Mouse (Mus musculus): ENCODE measurements around the gene Ppp1r12b. TPM values are rescaled to one million over a fixed set of nuclear protein-coding genes. Genes with fewer than 3 reads are reported as not detected.

Ppp1r12b gene
- total and polyA plus RNA-seq, 3 experiments = 0.64 to 1.8 (median 1.6) TPM

DNA sequence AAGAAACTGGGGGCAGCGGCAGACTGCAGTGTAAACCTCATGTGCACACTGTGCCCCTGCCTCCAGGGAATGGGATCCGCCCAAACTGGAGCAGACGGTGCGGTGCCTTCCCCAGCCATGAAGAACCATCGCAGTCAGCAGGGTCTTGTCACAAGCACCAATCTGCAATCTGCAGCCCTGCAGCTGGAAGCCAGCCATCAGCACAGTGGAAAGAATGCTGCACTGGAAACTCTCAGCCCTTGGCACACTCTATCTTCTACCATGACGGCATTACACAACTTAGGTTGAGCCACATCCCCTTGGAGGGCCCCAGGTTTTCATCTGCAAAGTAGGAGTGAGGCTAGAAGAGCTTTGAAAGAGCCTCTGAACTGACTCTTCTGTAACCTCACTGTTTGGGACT lies 139.1 kb downstream of the Ppp1r12b start:
- TF ChIP-seq CHD1 (IDR thresholded peaks at IDR 0.05; ENCODE audit: low read depth, low read length) (no peak), MAFK (IDR thresholded peaks at IDR 0.05; ENCODE audit: insufficient replicate concordance, low read length) (no peak), MXI1 (IDR thresholded peaks at IDR 0.05; ENCODE audit: low read depth, low read length) (no peak)
- in situ Hi-C loops (cut with MboI; ENCODE audit: low pct_ligation_motif_present, low pct_unique_long_range_greater_than_20kb, low sequenced_read_pairs) (no loop called here), dilution Hi-C loops (cut with MboI; ENCODE audit: extremely low pct_ligation_motif_present, extremely low pct_unique_long_range_greater_than_20kb, low sequenced_read_pairs) (no loop called here)
- no peak overlapping the region for H3K4me2 ChIP-seq (ENCODE audit: insufficient read depth, low read depth, poor library complexity, severe bottlenecking)
- no peak for DNase-seq (ENCODE audit: extremely low read depth)
- no peaks in the 10 kb centered on the region for H3K79me2 ChIP-seq (replicated peaks; ENCODE audit: control insufficient read depth, extremely low read depth, insufficient read depth, poor library complexity, severe bottlenecking)
- no peaks in the 10 kb centered on the region for H3K27me3 ChIP-seq (replicated peaks)
- no peak overlapping the region for H3K27ac ChIP-seq (ENCODE audit: insufficient read depth, low read depth)
- no peak overlapping the region for H3K4me3 ChIP-seq (replicated peaks in 1 of 3; ENCODE audit: low read depth in 2 of 3, low read length in 2 of 3, poor library complexity in 1 of 3)
- no peaks in the 10 kb centered on the region for H3K9me3 ChIP-seq (replicated peaks; ENCODE audit: low read length)
- no peaks in the 10 kb centered on the region for H3K4me1 ChIP-seq (ENCODE audit: control insufficient read depth in 1 of 2, insufficient read depth in 2 of 2)
- no peak overlapping the region for H3K9ac ChIP-seq (ENCODE audit: insufficient read depth, low read depth)
- H3K36me3 ChIP-seq (replicated peaks in 1 of 2; ENCODE audit: control insufficient read depth in 1 of 2, insufficient read depth in 1 of 2, low read length in 1 of 2) = no peaks in the 10 kb centered on the region

GRCm38 (mm10) chr1:134815748-134816147 lies 140.0 kb downstream of the Ppp1r12b start:
- Histone ChIP-seq H3K36me3 (replicated peaks in 1 of 2; ENCODE audit: control insufficient read depth in 1 of 2, insufficient read depth in 1 of 2, low read length in 1 of 2) (no peaks in the 10 kb centered on the region), H3K79me2 (replicated peaks; ENCODE audit: control insufficient read depth, extremely low read depth, insufficient read depth, poor library complexity, severe bottlenecking) (no peaks in the 10 kb centered on the region), H3K9me3 (replicated peaks; ENCODE audit: low read length) (no peaks in the 10 kb centered on the region), H3K27ac (ENCODE audit: insufficient read depth, low read depth) (no peak overlapping the region), H3K9ac (ENCODE audit: insufficient read depth, low read depth) (no peak overlapping the region), H3K4me3 (replicated peaks in 1 of 3; ENCODE audit: low read depth in 2 of 3, low read length in 2 of 3, poor library complexity in 1 of 3) (no peak overlapping the region), H3K27me3 (replicated peaks) (no peaks in the 10 kb centered on the region), H3K4me1 (ENCODE audit: control insufficient read depth in 1 of 2, insufficient read depth in 2 of 2) (no peaks in the 10 kb centered on the region), H3K4me2 (ENCODE audit: insufficient read depth, low read depth, poor library complexity, severe bottlenecking) (no peak overlapping the region)
- in situ Hi-C loops (cut with MboI; ENCODE audit: low pct_ligation_motif_present, low pct_unique_long_range_greater_than_20kb, low sequenced_read_pairs) = no loop called here
- dilution Hi-C loops (cut with MboI; ENCODE audit: extremely low pct_ligation_motif_present, extremely low pct_unique_long_range_greater_than_20kb, low sequenced_read_pairs) = no loop called here
- no peak for DNase-seq (ENCODE audit: extremely low read depth)
- TF ChIP-seq MYC (IDR thresholded peaks at IDR 0.05; ENCODE audit: low read depth, low read length) (no peak), IRF4 (IDR thresholded peaks at IDR 0.05; ENCODE audit: low read depth, low read length) (no peak), JUN (IDR thresholded peaks at IDR 0.05; ENCODE audit: insufficient read depth, low read depth, low read length) (no peak), TCF12 (IDR thresholded peaks at IDR 0.05; ENCODE audit: low read depth, low read length) (no peak), ETS1 (conservative IDR thresholded peaks at IDR 0.05; ENCODE audit: low read depth, low read length) (no peak)

DNA sequence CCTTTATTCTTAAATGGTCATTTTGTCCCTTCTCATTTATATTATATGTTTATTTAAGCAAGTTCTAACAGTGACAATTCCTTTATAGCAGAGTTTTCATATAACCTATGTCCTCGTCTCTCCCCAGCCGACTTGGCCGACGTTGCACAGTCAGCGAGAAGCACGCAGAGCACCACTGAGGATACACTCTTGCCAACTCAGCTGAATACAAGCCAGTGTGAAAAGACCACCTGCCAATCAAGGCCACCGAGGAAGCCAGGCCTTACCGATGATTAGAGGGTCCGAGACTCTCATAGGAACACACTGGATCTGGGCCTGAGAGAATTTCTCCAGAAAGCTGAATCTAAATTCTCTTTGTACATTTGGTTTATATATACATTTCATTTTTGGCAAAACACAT lies 150.3 kb downstream of the Ppp1r12b start:
- H3K79me2 ChIP-seq (replicated peaks; ENCODE audit: control insufficient read depth, extremely low read depth, insufficient read depth, poor library complexity, severe bottlenecking) = no peaks in the 10 kb centered on the region
- H3K27me3 ChIP-seq (replicated peaks) = no peaks in the 10 kb centered on the region
- no peaks in the 10 kb centered on the region for H3K9me3 ChIP-seq (replicated peaks; ENCODE audit: low read length)
- no peak overlapping the region for H3K9ac ChIP-seq (ENCODE audit: insufficient read depth, low read depth)
- no peak overlapping the region for H3K4me3 ChIP-seq (replicated peaks in 1 of 3; ENCODE audit: low read depth in 2 of 3, low read length in 2 of 3, poor library complexity in 1 of 3)
- no peak for DNase-seq (ENCODE audit: extremely low read depth)
- peaks cover 0 to 6% of the 10 kb centered on the region in 2 experiments; a peak in 2 of 4 replicates for H3K4me1 ChIP-seq (ENCODE audit: control insufficient read depth in 1 of 2, insufficient read depth in 2 of 2)
- no peaks in the 10 kb centered on the region for H3K36me3 ChIP-seq (replicated peaks in 1 of 2; ENCODE audit: control insufficient read depth in 1 of 2, insufficient read depth in 1 of 2, low read length in 1 of 2)
- H3K27ac ChIP-seq (ENCODE audit: insufficient read depth, low read depth) = no peak overlapping the region
- no peak for TF ChIP-seq BHLHE40 (IDR thresholded peaks at IDR 0.05; ENCODE audit: low read depth, low read length)
- TF ChIP-seq POLR2AphosphoS2 (IDR thresholded peaks at IDR 0.05; ENCODE audit: low read depth, low read length) = no peak
- TF ChIP-seq CHD1 (IDR thresholded peaks at IDR 0.05; ENCODE audit: low read depth, low read length) = no peak
- no peak for TF ChIP-seq NRF1 (IDR thresholded peaks at IDR 0.05; ENCODE audit: low read depth, low read length)
- no peak for TF ChIP-seq IRF4 (IDR thresholded peaks at IDR 0.05; ENCODE audit: low read depth, low read length)
- no peak for TF ChIP-seq CTCF (conservative IDR thresholded peaks at IDR 0.05 in 1 of 2, IDR thresholded peaks at IDR 0.05 in 1 of 2; ENCODE audit: low read depth in 2 of 2, low read length in 2 of 2)
- no peak for TF ChIP-seq USF1 (IDR thresholded peaks at IDR 0.05; ENCODE audit: low read depth, low read length)
- no peak for TF ChIP-seq CHD2 (IDR thresholded peaks at IDR 0.05; ENCODE audit: low read length)
- no peak for TF ChIP-seq ZMIZ1 (IDR thresholded peaks at IDR 0.05; ENCODE audit: low read depth, low read length)
- no peak for TF ChIP-seq TBP (conservative IDR thresholded peaks at IDR 0.05; ENCODE audit: low read depth, low read length)
- TF ChIP-seq MAX (IDR thresholded peaks at IDR 0.05; ENCODE audit: low read length) = no peak
- TF ChIP-seq EP300 (IDR thresholded peaks at IDR 0.05; ENCODE audit: low read length) = no peak
- TF ChIP-seq SIN3A (IDR thresholded peaks at IDR 0.05; ENCODE audit: low read length) = no peak
- TF ChIP-seq PAX5 (IDR thresholded peaks at IDR 0.05; ENCODE audit: low read length) = no peak
- dilution Hi-C loops (cut with MboI; ENCODE audit: extremely low pct_ligation_motif_present, extremely low pct_unique_long_range_greater_than_20kb, low sequenced_read_pairs) = no loop called here
- in situ Hi-C loops (cut with MboI; ENCODE audit: low pct_ligation_motif_present, low pct_unique_long_range_greater_than_20kb, low sequenced_read_pairs) = no loop called here
- H3K4me2 ChIP-seq (ENCODE audit: insufficient read depth, low read depth, poor library complexity, severe bottlenecking) = no peak overlapping the region

Measured in CH12.LX (cell line).